Mouse (Mus musculus) myocyte (in vitro differentiated cells): Measurements from ENCODE around the gene Hba-a2. TPM values are rescaled to one million over a fixed set of nuclear protein-coding genes. Genes with fewer than 3 reads are reported as not detected.
"Not testable (repeated sequence)": the region's sequence is repeated elsewhere in the genome, so short reads cannot be mapped to it uniquely, and the experiment has no call there.

ENCODE experiments used
- H3K27me3 ChIP-seq: one replicate; pipeline ENCODE4 v1.6.1; 2011; ENCODE audit not compliant: control insufficient read depth, insufficient read depth, insufficient read length
- H3K36me3 ChIP-seq: one replicate; pipeline ENCODE4 v1.6.1; 2011; ENCODE audit not compliant: control insufficient read depth, insufficient read depth
- H3K4me2 ChIP-seq: one replicate; pipeline ENCODE4 v1.6.1; 2011; ENCODE audit warnings: low read depth, control low read depth
- H3K4me3 ChIP-seq: one replicate; pipeline ENCODE4 v1.5.1; 2011; ENCODE audit warnings: mild to moderate bottlenecking, control low read depth, moderate library complexity
- H3K79me2 ChIP-seq: one replicate; pipeline ENCODE4 v1.6.1; 2011; ENCODE audit not compliant: control insufficient read depth, insufficient read depth
- H3ac ChIP-seq: one replicate; pipeline ENCODE4 v1.6.1; 2011; ENCODE audit not compliant: control insufficient read depth, insufficient read length
- CEBPB ChIP-seq: IDR thresholded peaks from 2 replicates; pipeline ENCODE4 v1.6.1; 2011; ENCODE audit warnings: mild to moderate bottlenecking, moderate library complexity; ENCODE audit not compliant: poor library complexity, insufficient read depth, severe bottlenecking
- E2F4 ChIP-seq: IDR thresholded peaks from one replicate; pipeline ENCODE4 v1.6.1; 2011; ENCODE audit warnings: mild to moderate bottlenecking, control low read depth, moderate library complexity; ENCODE audit not compliant: insufficient read depth
- MAX ChIP-seq: IDR thresholded peaks from one replicate; pipeline ENCODE4 v1.6.1; 2011; ENCODE audit warnings: low read depth, mild to moderate bottlenecking, control low read depth
- MYOD1 ChIP-seq, 3 experiments: IDR thresholded peaks; one replicate each; pipeline ENCODE4 v1.6.1; 2011; ENCODE audit warnings: control low read depth in 2 of 3, low read depth in 2 of 3, mild to moderate bottlenecking in 2 of 3, moderate library complexity in 1 of 3; ENCODE audit not compliant: insufficient read length in 2 of 3, control insufficient read depth in 1 of 3
- MYOG ChIP-seq, 3 experiments: IDR thresholded peaks; one replicate each; pipeline ENCODE4 v1.6.1; 2011; ENCODE audit warnings: control low read depth in 2 of 3, low read depth in 2 of 3, mild to moderate bottlenecking in 2 of 3; ENCODE audit not compliant: insufficient read length in 2 of 3, control insufficient read depth in 1 of 3, insufficient read depth in 1 of 3
- POLR2A ChIP-seq: IDR thresholded peaks from one replicate; pipeline ENCODE4 v1.6.1; 2011; ENCODE audit warnings: low read depth, mild to moderate bottlenecking, control low read depth, moderate library complexity; ENCODE audit not compliant: insufficient read length
- POLR2AphosphoS2 ChIP-seq: IDR thresholded peaks from one replicate; pipeline ENCODE4 v1.6.1; 2011; ENCODE audit warnings: low read depth, control low read depth; ENCODE audit not compliant: insufficient read length
- REST ChIP-seq: IDR thresholded peaks from one replicate; pipeline ENCODE4 v1.6.1; 2011; ENCODE audit warnings: mild to moderate bottlenecking, control low read depth, moderate library complexity; ENCODE audit not compliant: insufficient read depth, insufficient read length
- SRF ChIP-seq: IDR thresholded peaks from one replicate; pipeline ENCODE4 v1.6.1; 2011; ENCODE audit warnings: low read depth; ENCODE audit not compliant: control insufficient read depth, insufficient read length
- TCF12 ChIP-seq: IDR thresholded peaks from one replicate; pipeline ENCODE4 v1.6.1; 2011; ENCODE audit warnings: mild to moderate bottlenecking, control low read depth; ENCODE audit not compliant: poor library complexity, insufficient read depth, severe bottlenecking
- TCF3 ChIP-seq: IDR thresholded peaks from one replicate; pipeline ENCODE4 v1.6.1; 2011; ENCODE audit warnings: low read depth, control low read depth; ENCODE audit not compliant: insufficient read length
- USF1 ChIP-seq: IDR thresholded peaks from one replicate; pipeline ENCODE4 v1.6.1; 2011; ENCODE audit warnings: low read depth, mild to moderate bottlenecking, control low read depth, moderate library complexity
- polyA plus RNA-seq: library from polyadenylated mRNA; unstranded; fragments of >200 nt; fragmentation: generic; extraction: Trizol; gene quantifications from one replicate; pipeline ENCODE4 v1.2.1, GENCODE M21; 2012; ENCODE audit warnings: missing spikeins

The Hba-a2 gene
- polyA plus RNA-seq, 1 experiment: not detected

DNA sequence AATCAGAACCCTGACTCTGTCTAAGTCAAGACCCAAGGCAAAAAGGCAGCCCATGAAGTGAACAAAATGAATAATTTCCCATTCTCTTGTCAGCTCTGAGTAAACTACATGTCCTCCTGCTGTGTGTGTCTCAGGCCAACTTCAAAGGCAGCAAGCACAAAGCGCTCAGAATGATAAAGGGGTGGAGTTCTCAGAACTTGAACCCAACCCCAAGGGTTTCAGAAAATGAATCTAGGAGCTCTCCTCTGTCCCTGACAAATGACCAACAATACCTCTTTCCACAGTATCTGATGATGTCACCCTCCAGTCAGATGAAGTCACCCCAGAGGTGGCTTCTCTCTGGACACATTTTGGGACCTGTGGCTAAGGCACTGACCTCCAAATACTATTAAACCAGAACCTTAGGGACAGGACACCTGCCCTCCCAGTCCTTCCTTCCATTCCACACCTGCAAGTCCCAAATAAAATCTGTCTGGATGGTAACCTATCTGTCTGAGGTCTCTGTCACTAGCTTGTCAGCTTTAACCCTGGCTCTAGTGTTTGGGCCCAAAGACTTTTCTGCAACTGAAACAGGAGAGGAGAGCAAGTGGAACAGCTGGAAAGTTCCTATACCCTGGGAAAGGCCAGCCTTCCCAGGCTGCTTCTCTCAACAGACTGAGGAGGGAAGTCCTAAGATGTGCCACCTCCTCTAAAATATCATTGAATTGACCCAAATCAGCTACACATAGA lies 14.7 kb upstream of the Hba-a2 start:
- TF ChIP-seq SRF (no peak), MYOG (IDR thresholded peaks at IDR 0.05; ENCODE audit: control insufficient read depth in 1 of 3, insufficient read depth in 1 of 3, insufficient read length in 2 of 3, low read depth in 2 of 3) (no peak), TCF12 (no peak), USF1 (no peak), TCF3 (no peak), POLR2AphosphoS2 (no peak), REST (no peak), CEBPB (no peak), POLR2A (no peak), MYOD1 (IDR thresholded peaks at IDR 0.05; ENCODE audit: control insufficient read depth in 1 of 3, insufficient read length in 2 of 3, low read depth in 2 of 3) (no peak), MAX (no peak), E2F4 (no peak)
- Histone ChIP-seq H3K36me3 (no peaks in the 10 kb centered on the region), H3K27me3 (peaks cover 29% of the 10 kb centered on the region)

GRCm38 (mm10) chr11:32283091-32283777 lies 13.1 kb upstream of the Hba-a2 start, which contains the start of gene Hba-a1:
Gene Hba-a1, plus strand, starts transcription at chr11:32283511.
- H3K36me3 ChIP-seq, H3K4me2 ChIP-seq, H3K4me3 ChIP-seq, H3K79me2 ChIP-seq, H3ac ChIP-seq: not testable (repeated sequence)
- peaks cover 18% of the 10 kb centered on the region for H3K27me3 ChIP-seq

More for the DNA sequence above, 14.7 kb upstream of the Hba-a2 start:
- Histone ChIP-seq H3K4me3 (no peak overlapping the region), H3K79me2 (no peaks in the 10 kb centered on the region), H3K4me2 (no peak overlapping the region), H3ac (no peak overlapping the region)

DNA sequence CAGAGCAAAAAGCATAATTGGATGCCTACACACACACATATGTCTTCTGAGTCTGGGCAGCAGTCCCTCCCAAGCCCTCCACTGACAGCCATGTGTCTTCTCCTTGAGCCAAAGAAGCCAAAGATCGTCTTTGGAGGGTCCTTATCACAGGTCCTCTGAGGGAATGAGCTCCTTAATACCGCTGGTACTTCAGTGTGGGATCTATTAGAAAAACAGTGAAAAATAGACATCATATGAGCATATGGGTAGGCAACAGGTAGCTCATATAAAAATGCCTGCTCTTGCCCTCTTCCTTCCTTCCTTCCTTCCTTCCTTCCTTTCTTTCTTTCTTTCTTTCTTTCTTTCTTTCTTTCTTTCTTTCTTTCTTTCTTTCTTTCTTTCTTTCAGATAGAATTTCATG lies 11.7 kb upstream of the Hba-a2 start:
- not testable (repeated sequence) for H3ac ChIP-seq, H3K79me2 ChIP-seq, H3K4me3 ChIP-seq, H3K27me3 ChIP-seq, H3K36me3 ChIP-seq, H3K4me2 ChIP-seq

- TF ChIP-seq REST: no peak
- Histone ChIP-seq H3K79me2 (no peaks in the 10 kb centered on the region), H3ac (no peak overlapping the region), H3K36me3 (no peaks in the 10 kb centered on the region), H3K4me3 (no peak overlapping the region), H3K27me3 (peaks cover 5% of the 10 kb centered on the region), H3K4me2 (no peak overlapping the region)
Observed at GRCm38 (mm10) chr11:32285031-32285775, 11.1 kb upstream of the Hba-a2 start.

- not testable (repeated sequence) for H3K27me3 ChIP-seq, H3K79me2 ChIP-seq, H3ac ChIP-seq, H3K36me3 ChIP-seq, H3K4me2 ChIP-seq, H3K4me3 ChIP-seq
Observed at GRCm38 (mm10) chr11:32285887-32286286, 10.4 kb upstream of the Hba-a2 start.

GRCm38 (mm10) chr11:32286695-32287492 lies 9.4 kb upstream of the Hba-a2 start, which contains the start of gene Hbq1b:
Gene Hbq1b, plus strand, starts transcription at chr11:32286965.
- H3K4me3 ChIP-seq, H3ac ChIP-seq, H3K36me3 ChIP-seq, H3K79me2 ChIP-seq, H3K27me3 ChIP-seq: not testable (repeated sequence)
- H3K4me2 ChIP-seq: peak within 1 kb of the TSS; percentile 32
